23 mouse cellular contexts compared by ENCODE assay signal in genomic region chr11:67048496-67048895, GRCm38 (mm10). TPM values are rescaled to one million over a fixed set of nuclear protein-coding genes. Genes with fewer than 3 reads are reported as not detected.
A peak's percentile ranks its signal among the peaks of the same experiment; 100 is the strongest.
DNase-seq lines count a peak whose midpoint lies in the region; ATAC-seq and TF ChIP-seq lines count a peak whose summit lies in the region.
"Had no signal": no experiment of that assay in that cellular context is flagged by ENCODE, and none has a peak within 500 bp of the region (broad histone marks: within the 10 kb centered on the region; RNA-seq: fewer than 3 reads in every experiment).

No protein-coding gene starts in this region.

- 0 out of 2 replicates have a peak, but pooled peaks cover 2% of the 10 kb centered on the region for H3K36me3 ChIP-seq in ES-Bruce4 (ENCODE audit: control insufficient read depth, insufficient read depth, low read length, poor library complexity, severe bottlenecking)
- peaks cover 22% of the 10 kb centered on the region for H3K36me3 ChIP-seq in forebrain, embryonic 10.5 days (replicated peaks)
- H3K36me3 ChIP-seq in hindbrain, embryonic 11.5 days (ENCODE audit: control insufficient read depth, insufficient read depth, low read length) = no peaks in the 10 kb centered on the region
- H3K36me3 ChIP-seq: forebrain, embryonic 15.5 days had no signal

- peaks cover 3% of the 10 kb centered on the region for H3K4me1 ChIP-seq in ES-Bruce4 (ENCODE audit: control insufficient read depth, insufficient read depth, low read length)
- peaks cover 13% of the 10 kb centered on the region for H3K4me1 ChIP-seq in forebrain, embryonic 10.5 days
- no peaks in the 10 kb centered on the region; the same call in 1 of the 2 replicates for H3K4me1 ChIP-seq in hindbrain, embryonic 11.5 days (replicated peaks; ENCODE audit: control insufficient read depth, insufficient read depth, low read length)

- H3K9me3 ChIP-seq in ES-Bruce4 (replicated peaks; ENCODE audit: control insufficient read depth, insufficient read depth, low read length, poor library complexity, severe bottlenecking) = no peaks in the 10 kb centered on the region
- H3K9me3 ChIP-seq in forebrain, embryonic 10.5 days = no peaks in the 10 kb centered on the region
- no peaks in the 10 kb centered on the region for H3K9me3 ChIP-seq in hindbrain, embryonic 11.5 days (ENCODE audit: control insufficient read depth, low read length)
- H3K9me3 ChIP-seq: embryonic facial prominence, embryonic 15.5 days; forebrain, embryonic 15.5 days; G1E; heart, embryonic 10.5 days had no signal

- TF ChIP-seq EP300 in ES-Bruce4 (IDR thresholded peaks at IDR 0.05; ENCODE audit: insufficient read depth, low read depth, low read length) = no peak

- no peak overlapping the region for H3K4me3 ChIP-seq in ES-Bruce4 (ENCODE audit: low read depth, low read length)
- no peak overlapping the region for H3K4me3 ChIP-seq in forebrain, embryonic 10.5 days
- H3K4me3 ChIP-seq in hindbrain, embryonic 11.5 days (ENCODE audit: low read depth, low read length) = no peak overlapping the region
- H3K4me3 ChIP-seq: embryonic facial prominence, embryonic 15.5 days; erythroblast, embryonic 14.5 days; forebrain, embryonic 15.5 days; heart, embryonic 10.5 days had no signal

- no peaks in the 10 kb centered on the region for H3K27me3 ChIP-seq in ES-Bruce4 (ENCODE audit: control insufficient read depth, insufficient read depth, low read length, poor library complexity, severe bottlenecking)
- H3K27me3 ChIP-seq in forebrain, embryonic 10.5 days (ENCODE audit: poor library complexity, severe bottlenecking) = no peaks in the 10 kb centered on the region
- H3K27me3 ChIP-seq in hindbrain, embryonic 11.5 days (ENCODE audit: control insufficient read depth, insufficient read depth, low read length) = no peaks in the 10 kb centered on the region
- H3K27me3 ChIP-seq: embryonic facial prominence, embryonic 15.5 days; forebrain, embryonic 15.5 days had no signal

- 0 out of 2 replicates have a peak overlapping the region, but pooled peaks have one; percentile 15 for H3K9ac ChIP-seq in ES-Bruce4 (ENCODE audit: low read depth, poor library complexity, severe bottlenecking)
- no peak overlapping the region for H3K9ac ChIP-seq in hindbrain, embryonic 11.5 days (ENCODE audit: low read depth, low read length)
- H3K9ac ChIP-seq: embryonic facial prominence, embryonic 15.5 days; forebrain, embryonic 15.5 days; hindbrain, embryonic 14.5 days had no signal

- 92% methylated on average over 8 of the region's 8 CpGs for WGBS in forebrain, embryonic 10.5 days
- 90% methylated on average over 8 of the region's 8 CpGs for WGBS in hindbrain, embryonic 11.5 days

- no peak for TF ChIP-seq CTCF in ES-Bruce4 (IDR thresholded peaks at IDR 0.05; ENCODE audit: low read depth, low read length)

- peak; percentile 12 for ATAC-seq in activated CD4-positive, CD25-positive, alpha-beta regulatory T cell, adult 4 months
- no peak for ATAC-seq in hindbrain, embryonic 11.5 days (ENCODE audit: low FRiP score)
- ATAC-seq: forebrain, embryonic 15.5 days; intestine, postnatal 0 days had no signal

- DNase-seq in CD4-positive, CD25-positive, alpha-beta regulatory T cell, adult 2 months (ENCODE audit: low read depth, low spot score) = peak; percentile 54
- no peak for DNase-seq in forebrain, embryonic 10.5 days (ENCODE audit: extremely low spot score, low spot score)
- DNase-seq in hindbrain, embryonic 11.5 days (ENCODE audit: low spot score) = no peak
- no peak for DNase-seq in cerebellum, postnatal 25 days
- DNase-seq in thymus, postnatal 14 days = no peak
- DNase-seq: adrenal gland, adult 2 months; adrenal gland, postnatal 25 days; cerebellum, adult 18-20 months; cerebellum, postnatal 10 days; embryo, embryonic 11 days; gastrocnemius, postnatal 10 days; heart, adult 18-20 months; heart, postnatal 14 days; kidney, adult 9 months had no signal

- H3K27ac ChIP-seq in ES-Bruce4 (ENCODE audit: insufficient read depth, low read length) = no peak overlapping the region
- H3K27ac ChIP-seq in forebrain, embryonic 10.5 days = no peak overlapping the region
- H3K27ac ChIP-seq in hindbrain, embryonic 11.5 days (ENCODE audit: low read depth, low read length) = no peak overlapping the region
- H3K27ac ChIP-seq: embryonic facial prominence, embryonic 15.5 days; forebrain, embryonic 15.5 days; heart, embryonic 10.5 days; hindbrain, embryonic 14.5 days had no signal

- TF ChIP-seq POLR2A in ES-Bruce4 (IDR thresholded peaks at IDR 0.05; ENCODE audit: insufficient read depth, low read length) = no peak

- no peak overlapping the region for H3K4me2 ChIP-seq in hindbrain, embryonic 11.5 days (replicated peaks; ENCODE audit: low read depth, low read length)
- H3K4me2 ChIP-seq: embryonic facial prominence, embryonic 15.5 days; forebrain, embryonic 15.5 days; hindbrain, embryonic 14.5 days had no signal

RNA-seq across cellular contexts. Expression of gene Adprm, which starts 3.9 kb away (rescaled TPM):
- 24.5 and 30.6 TPM in 2 replicates for polyA plus RNA-seq in ES-Bruce4 (2011; ENCODE audit: insufficient read depth, insufficient read length, low read depth, missing spikeins)
- polyA plus RNA-seq in activated CD4-positive, CD25-positive, alpha-beta regulatory T cell, adult 4 months (2017; shearing (Covaris generic)) = 10 to 100 TPM; 66.8 to 67.3 TPM
- 28.5 TPM in 2 replicates for polyA plus RNA-seq in forebrain, embryonic 10.5 days (2016; fragmentation: Nextera tagmentation; extraction: Ambion mirVana)
- polyA plus RNA-seq in hindbrain, embryonic 11.5 days (2014; fragmentation: Nextera tagmentation; extraction: Ambion mirVana) = 38.7 and 39.0 TPM in 2 replicates

RNA-seq across cellular contexts. Expression of gene Sco1, which starts 4.0 kb away (rescaled TPM):
- 37.7 and 44.2 TPM in 2 replicates for polyA plus RNA-seq in ES-Bruce4 (2011; ENCODE audit: insufficient read depth, insufficient read length, low read depth, missing spikeins)
- 1 to 10 TPM; 6.9 to 8.9 TPM for polyA plus RNA-seq in activated CD4-positive, CD25-positive, alpha-beta regulatory T cell, adult 4 months (2017; shearing (Covaris generic))
- polyA plus RNA-seq in forebrain, embryonic 10.5 days (2016; fragmentation: Nextera tagmentation; extraction: Ambion mirVana) = 21.1 and 22.9 TPM in 2 replicates
- 16.1 and 20.0 TPM in 2 replicates for polyA plus RNA-seq in hindbrain, embryonic 11.5 days (2014; fragmentation: Nextera tagmentation; extraction: Ambion mirVana)

RNA-seq across cellular contexts. Expression of gene Tmem220, which starts 23.5 kb away (rescaled TPM):
- polyA plus RNA-seq in ES-Bruce4 (2011; ENCODE audit: insufficient read depth, insufficient read length, low read depth, missing spikeins) = 2.0 and 2.1 TPM in 2 replicates
- polyA plus RNA-seq in activated CD4-positive, CD25-positive, alpha-beta regulatory T cell, adult 4 months (2017; shearing (Covaris generic)) = 1 to 10 TPM in 1 of 2 experiments, under 1 TPM in 1; 0.63 to 1.0 TPM
- 0.63 and 0.86 TPM in 2 replicates for polyA plus RNA-seq in forebrain, embryonic 10.5 days (2016; fragmentation: Nextera tagmentation; extraction: Ambion mirVana)
- 1.4 and 1.5 TPM in 2 replicates for polyA plus RNA-seq in hindbrain, embryonic 11.5 days (2014; fragmentation: Nextera tagmentation; extraction: Ambion mirVana)
- polyA plus RNA-seq: erythroblast, embryonic 14.5 days had no signal

RNA-seq across cellular contexts. Expression of gene Myh3, which starts 29.6 kb away (rescaled TPM):
- 0.36 and 0.47 TPM in 2 replicates for polyA plus RNA-seq in ES-Bruce4 (2011; ENCODE audit: insufficient read depth, insufficient read length, low read depth, missing spikeins)
- under 1 TPM in 1 of 2 experiments, not detected in 1; 0.19 TPM for polyA plus RNA-seq in activated CD4-positive, CD25-positive, alpha-beta regulatory T cell, adult 4 months (2017; shearing (Covaris generic))
- 0.28 and 0.37 TPM in 2 replicates for polyA plus RNA-seq in forebrain, embryonic 10.5 days (2016; fragmentation: Nextera tagmentation; extraction: Ambion mirVana)
- polyA plus RNA-seq in hindbrain, embryonic 11.5 days (2014; fragmentation: Nextera tagmentation; extraction: Ambion mirVana) = 2.3 and 4.1 TPM in 2 replicates
- polyA plus RNA-seq: adrenal gland, adult 2 months; erythroblast, embryonic 14.5 days; G1E had no signal
